8 mouse cellular contexts compared by ENCODE assay signal in the genomic region with DNA sequence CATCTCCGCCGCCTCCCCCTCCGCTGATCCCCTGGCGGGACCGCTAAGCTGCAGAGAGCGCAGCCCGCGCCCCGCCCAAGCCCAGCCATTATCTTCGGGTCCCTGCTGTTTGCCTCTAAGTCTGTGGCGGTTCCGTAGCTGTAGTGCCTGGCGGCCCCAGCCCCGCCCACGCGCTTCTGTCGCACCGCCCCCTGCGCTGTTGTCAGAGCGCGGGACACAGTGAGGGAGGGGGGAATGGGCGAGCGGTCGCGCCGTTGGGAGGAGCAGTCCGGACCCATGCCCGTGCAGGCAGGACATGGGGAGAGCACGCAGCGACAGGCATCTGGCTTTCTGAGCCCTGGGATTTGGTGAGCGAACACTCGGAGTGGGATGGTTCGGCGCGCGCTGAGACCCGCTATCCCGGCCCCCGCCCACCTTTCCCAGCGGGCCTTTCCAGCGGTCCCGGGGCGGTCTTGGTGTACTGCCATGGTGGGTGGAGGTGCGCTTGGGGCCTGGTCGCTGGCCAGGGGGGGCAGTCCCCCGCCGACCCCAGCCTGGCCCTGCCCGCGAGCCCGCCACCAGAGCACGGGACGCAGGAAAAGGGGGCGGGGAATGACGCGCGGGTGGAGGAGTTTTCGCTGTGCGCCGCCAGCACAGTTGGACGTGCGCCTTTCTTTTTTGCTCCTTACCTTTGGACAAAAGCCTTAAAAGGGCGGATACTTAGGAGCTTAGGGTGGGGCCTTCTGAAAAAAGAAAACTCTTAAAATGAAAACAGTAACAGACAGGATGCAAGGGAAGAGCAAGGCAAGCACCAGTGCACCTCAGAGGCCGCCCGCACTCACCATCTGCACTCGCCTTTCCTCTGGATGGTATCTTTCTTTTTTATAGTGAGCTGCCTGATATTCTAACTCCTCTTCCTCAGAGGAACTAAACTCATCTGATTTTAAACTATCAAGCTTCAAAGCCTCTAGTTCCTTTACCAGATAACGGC. TPM values are rescaled to one million over a fixed set of nuclear protein-coding genes. Genes with fewer than 3 reads are reported as not detected.
DNase-seq lines count a peak whose midpoint lies in the region; ATAC-seq and TF ChIP-seq lines count a peak whose summit lies in the region.

TSS of gene Cldn34c1 (plus strand) at position 205 of the 970 bp plus-strand sequence.

- TF ChIP-seq POLR2A in spleen, adult 2 months (IDR thresholded peaks at IDR 0.05; ENCODE audit: low read depth, low read length) = no peak

- peak; percentile 99 for ATAC-seq in heart, embryonic 11.5 days (replicated peaks; ENCODE audit: insufficient number of reproducible peaks, low FRiP score, low TSS enrichment)
- ATAC-seq in kidney, embryonic 15.5 days (replicated peaks; ENCODE audit: low FRiP score) = peak; percentile 99
- ATAC-seq in limb, embryonic 15.5 days (ENCODE audit: insufficient number of reproducible peaks, low FRiP score, low TSS enrichment, low read depth) = peak; percentile 99
- ATAC-seq in midbrain, embryonic 16.5 days = peak; percentile 99

- no peaks in the 10 kb centered on the region for H3K4me1 ChIP-seq in brown adipose tissue, adult 24 weeks (ENCODE audit: control insufficient read depth, insufficient read depth, insufficient read length, low read length)
- H3K4me1 ChIP-seq in erythroblast, embryonic 14.5 days (ENCODE audit: control insufficient read depth) = peaks cover 4% of the 10 kb centered on the region
- H3K4me1 ChIP-seq in heart, embryonic 11.5 days (ENCODE audit: control insufficient read depth, insufficient read depth, low read length) = no peaks in the 10 kb centered on the region
- no peaks in the 10 kb centered on the region for H3K4me1 ChIP-seq in kidney, embryonic 15.5 days
- no peaks in the 10 kb centered on the region for H3K4me1 ChIP-seq in limb, embryonic 15.5 days
- no peaks in the 10 kb centered on the region for H3K4me1 ChIP-seq in midbrain, embryonic 16.5 days (ENCODE audit: control insufficient read depth, insufficient read depth, low read length)
- no peaks in the 10 kb centered on the region for H3K4me1 ChIP-seq in spleen, adult 2 months (ENCODE audit: control insufficient read depth, insufficient read depth, insufficient read length)

- WGBS in heart, embryonic 11.5 days (ENCODE audit: insufficient replicate concordance) = 2% methylated on average over 64 of the region's 66 CpGs
- WGBS in kidney, embryonic 15.5 days = 5% methylated on average over 60 of the region's 66 CpGs
- 4% methylated on average over 64 of the region's 66 CpGs for WGBS in limb, embryonic 15.5 days
- WGBS in midbrain, embryonic 16.5 days = 7% methylated on average over 55 of the region's 66 CpGs
- WGBS in spleen, adult 2 months = 14% methylated on average over 62 of the region's 66 CpGs

- H3K4me2 ChIP-seq in heart, embryonic 11.5 days = peak within 1 kb of the TSS; percentile 56
- H3K4me2 ChIP-seq in kidney, embryonic 15.5 days = peak within 1 kb of the TSS; percentile 51
- peak within 1 kb of the TSS; percentile 34 for H3K4me2 ChIP-seq in limb, embryonic 15.5 days
- H3K4me2 ChIP-seq in midbrain, embryonic 16.5 days (ENCODE audit: low read length) = peak within 1 kb of the TSS; percentile 53

- H3K27ac ChIP-seq in brown adipose tissue, adult 24 weeks (replicated peaks; ENCODE audit: low read depth, low read length) = peak within 1 kb of the TSS; percentile 64
- peak within 1 kb of the TSS; percentile 93 for H3K27ac ChIP-seq in heart, embryonic 11.5 days (ENCODE audit: low read depth, low read length)
- peak within 1 kb of the TSS; percentile 93 for H3K27ac ChIP-seq in kidney, embryonic 15.5 days
- H3K27ac ChIP-seq in limb, embryonic 15.5 days = peak within 1 kb of the TSS; percentile 93
- peak within 1 kb of the TSS; percentile 93 for H3K27ac ChIP-seq in midbrain, embryonic 16.5 days (ENCODE audit: low read length)
- H3K27ac ChIP-seq in spleen, adult 2 months (ENCODE audit: insufficient read depth, low read length) = peak within 1 kb of the TSS; percentile 47

- no peaks in the 10 kb centered on the region for H3K36me3 ChIP-seq in erythroblast, embryonic 14.5 days (ENCODE audit: control insufficient read depth)
- H3K36me3 ChIP-seq in heart, embryonic 11.5 days (ENCODE audit: control insufficient read depth, insufficient read depth, low read length) = no peaks in the 10 kb centered on the region
- H3K36me3 ChIP-seq in kidney, embryonic 15.5 days = no peaks in the 10 kb centered on the region
- H3K36me3 ChIP-seq in limb, embryonic 15.5 days = no peaks in the 10 kb centered on the region
- no peaks in the 10 kb centered on the region for H3K36me3 ChIP-seq in midbrain, embryonic 16.5 days (ENCODE audit: control insufficient read depth, insufficient read depth, low read length)
- H3K36me3 ChIP-seq in spleen, adult 2 months (ENCODE audit: control insufficient read depth, insufficient read depth, low read length) = no peaks in the 10 kb centered on the region

- peak within 1 kb of the TSS; percentile 73 for H3K4me3 ChIP-seq in brown adipose tissue, adult 24 weeks (ENCODE audit: insufficient read depth, low read depth, low read length)
- peak within 1 kb of the TSS; percentile 81 for H3K4me3 ChIP-seq in erythroblast, embryonic 14.5 days (replicated peaks)
- peak within 1 kb of the TSS; percentile 54 for H3K4me3 ChIP-seq in heart, embryonic 11.5 days (ENCODE audit: low read depth, low read length)
- peak within 1 kb of the TSS; percentile 58 for H3K4me3 ChIP-seq in kidney, embryonic 15.5 days (replicated peaks)
- H3K4me3 ChIP-seq in limb, embryonic 15.5 days = peak within 1 kb of the TSS; percentile 52
- peak within 1 kb of the TSS; percentile 59 for H3K4me3 ChIP-seq in midbrain, embryonic 16.5 days (ENCODE audit: low read depth, low read length)
- peak within 1 kb of the TSS; percentile 77 for H3K4me3 ChIP-seq in spleen, adult 2 months (ENCODE audit: extremely low read depth, insufficient read depth, insufficient read length)

- DNase-seq in 3T3-L1 (ENCODE audit: low read depth, low spot score) = peak; percentile 8
- peak; percentile 29 to 62 for DNase-seq in spleen, adult 2 months (ENCODE audit: low read depth in 1 of 2, low spot score in 2 of 2)

- H3K9me3 ChIP-seq in erythroblast, embryonic 14.5 days (ENCODE audit: control insufficient read depth, low read length) = peaks cover 6% of the 10 kb centered on the region
- no peaks in the 10 kb centered on the region for H3K9me3 ChIP-seq in heart, embryonic 11.5 days (replicated peaks; ENCODE audit: control insufficient read depth, low read length)
- no peaks in the 10 kb centered on the region for H3K9me3 ChIP-seq in kidney, embryonic 15.5 days (replicated peaks)
- H3K9me3 ChIP-seq in limb, embryonic 15.5 days = no peaks in the 10 kb centered on the region
- H3K9me3 ChIP-seq in midbrain, embryonic 16.5 days (replicated peaks; ENCODE audit: control insufficient read depth, low read length, poor library complexity, severe bottlenecking) = no peaks in the 10 kb centered on the region

- H3K27me3 ChIP-seq in erythroblast, embryonic 14.5 days (ENCODE audit: control insufficient read depth) = no peaks in the 10 kb centered on the region
- no peaks in the 10 kb centered on the region for H3K27me3 ChIP-seq in heart, embryonic 11.5 days (ENCODE audit: control insufficient read depth, insufficient read depth, low read length)
- H3K27me3 ChIP-seq in kidney, embryonic 15.5 days = no peaks in the 10 kb centered on the region
- H3K27me3 ChIP-seq in limb, embryonic 15.5 days = no peaks in the 10 kb centered on the region
- no peaks in the 10 kb centered on the region for H3K27me3 ChIP-seq in midbrain, embryonic 16.5 days (ENCODE audit: control insufficient read depth, insufficient read depth, low read depth, low read length)
- no peaks in the 10 kb centered on the region for H3K27me3 ChIP-seq in spleen, adult 2 months (ENCODE audit: control insufficient read depth, insufficient read depth, low read length)

- TF ChIP-seq CTCF in spleen, adult 2 months (IDR thresholded peaks at IDR 0.05; ENCODE audit: extremely low read depth, insufficient read depth, insufficient read length, insufficient replicate concordance) = no peak

- H3K9ac ChIP-seq in heart, embryonic 11.5 days (ENCODE audit: low read depth, low read length) = peak within 1 kb of the TSS; percentile 65
- peak within 1 kb of the TSS; percentile 47 for H3K9ac ChIP-seq in kidney, embryonic 15.5 days
- H3K9ac ChIP-seq in limb, embryonic 15.5 days = 0 out of 2 replicates have a peak within 1 kb of the TSS, but pooled peaks have one; percentile 26
- peak within 1 kb of the TSS; percentile 76 for H3K9ac ChIP-seq in midbrain, embryonic 16.5 days (ENCODE audit: low read depth, low read length)

RNA-seq across cellular contexts. Expression of gene Cldn34c1, which starts in this region (rescaled TPM):
- 1.7 and 4.6 TPM in 2 replicates for polyA plus RNA-seq in brown adipose tissue, adult 24 weeks (2012; ENCODE audit: insufficient read depth, insufficient read length, missing spikeins)
- polyA plus RNA-seq in erythroblast, embryonic 14.5 days (2012) = 0.13 and 0.18 TPM in 2 replicates
- polyA plus RNA-seq in heart, embryonic 11.5 days (2014; fragmentation: Nextera tagmentation; extraction: Ambion mirVana) = 12.8 and 15.4 TPM in 2 replicates
- polyA plus RNA-seq in kidney, embryonic 15.5 days (2015; fragmentation: Nextera tagmentation; extraction: Ambion mirVana) = 12.8 and 13.8 TPM in 2 replicates
- polyA plus RNA-seq in limb, embryonic 15.5 days (2015; fragmentation: Nextera tagmentation; extraction: Ambion mirVana) = 12.9 and 14.4 TPM in 2 replicates
- 29.5 and 34.2 TPM in 2 replicates for polyA plus RNA-seq in midbrain, embryonic 16.5 days (2015; fragmentation: Nextera tagmentation; extraction: Ambion mirVana)
- polyA plus RNA-seq in spleen, adult 2 months (2012; rRNA removed) = 1.2 and 1.3 TPM in 2 replicates

Comparison
In these comparisons a context has a peak if more than half of its experiments do, and no peak if none do; other contexts are left out.
1. Peak in every context shown above with its lines: DNase-seq, ATAC-seq, H3K4me3 ChIP-seq and H3K27ac ChIP-seq.
2. H3K9ac ChIP-seq: peak in every context shown above with its lines; median percentile 76 in midbrain, embryonic 16.5 days; 65 in heart, embryonic 11.5 days; 47 in kidney, embryonic 15.5 days; 26 in limb, embryonic 15.5 days.